Mouse (Mus musculus) myocyte (in vitro differentiated cells): ENCODE measurements at regions not wholly inside any gene's neighbourhood (a gene's known extent, or its start where the extent isn't known, plus 50 kb on each side); places are given as distances from the start of the nearest gene placed in this dataset.

ENCODE experiments used
- CEBPB ChIP-seq: IDR thresholded peaks from 2 replicates; pipeline ENCODE4 v1.6.1; 2011; ENCODE audit warnings: mild to moderate bottlenecking, moderate library complexity; ENCODE audit not compliant: poor library complexity, insufficient read depth, severe bottlenecking
- E2F4 ChIP-seq: IDR thresholded peaks from one replicate; pipeline ENCODE4 v1.6.1; 2011; ENCODE audit warnings: mild to moderate bottlenecking, control low read depth, moderate library complexity; ENCODE audit not compliant: insufficient read depth
- MAX ChIP-seq: IDR thresholded peaks from one replicate; pipeline ENCODE4 v1.6.1; 2011; ENCODE audit warnings: low read depth, mild to moderate bottlenecking, control low read depth
- MYOD1 ChIP-seq, 3 experiments: IDR thresholded peaks; one replicate each; pipeline ENCODE4 v1.6.1; 2011; ENCODE audit warnings: control low read depth in 2 of 3, low read depth in 2 of 3, mild to moderate bottlenecking in 2 of 3, moderate library complexity in 1 of 3; ENCODE audit not compliant: insufficient read length in 2 of 3, control insufficient read depth in 1 of 3
- MYOG ChIP-seq, 3 experiments: IDR thresholded peaks; one replicate each; pipeline ENCODE4 v1.6.1; 2011; ENCODE audit warnings: control low read depth in 2 of 3, low read depth in 2 of 3, mild to moderate bottlenecking in 2 of 3; ENCODE audit not compliant: insufficient read length in 2 of 3, control insufficient read depth in 1 of 3, insufficient read depth in 1 of 3
- POLR2A ChIP-seq: IDR thresholded peaks from one replicate; pipeline ENCODE4 v1.6.1; 2011; ENCODE audit warnings: low read depth, mild to moderate bottlenecking, control low read depth, moderate library complexity; ENCODE audit not compliant: insufficient read length
- POLR2AphosphoS2 ChIP-seq: IDR thresholded peaks from one replicate; pipeline ENCODE4 v1.6.1; 2011; ENCODE audit warnings: low read depth, control low read depth; ENCODE audit not compliant: insufficient read length
- REST ChIP-seq: IDR thresholded peaks from one replicate; pipeline ENCODE4 v1.6.1; 2011; ENCODE audit warnings: mild to moderate bottlenecking, control low read depth, moderate library complexity; ENCODE audit not compliant: insufficient read depth, insufficient read length
- SRF ChIP-seq: IDR thresholded peaks from one replicate; pipeline ENCODE4 v1.6.1; 2011; ENCODE audit warnings: low read depth; ENCODE audit not compliant: control insufficient read depth, insufficient read length
- TCF12 ChIP-seq: IDR thresholded peaks from one replicate; pipeline ENCODE4 v1.6.1; 2011; ENCODE audit warnings: mild to moderate bottlenecking, control low read depth; ENCODE audit not compliant: poor library complexity, insufficient read depth, severe bottlenecking
- TCF3 ChIP-seq: IDR thresholded peaks from one replicate; pipeline ENCODE4 v1.6.1; 2011; ENCODE audit warnings: low read depth, control low read depth; ENCODE audit not compliant: insufficient read length
- USF1 ChIP-seq: IDR thresholded peaks from one replicate; pipeline ENCODE4 v1.6.1; 2011; ENCODE audit warnings: low read depth, mild to moderate bottlenecking, control low read depth, moderate library complexity

- TF ChIP-seq E2F4, result no peak
- no peak for TF ChIP-seq POLR2A
- TF ChIP-seq CEBPB, result no peak
- no peak for TF ChIP-seq MYOD1 (IDR thresholded peaks at IDR 0.05; ENCODE audit: control insufficient read depth in 1 of 3, insufficient read length in 2 of 3, low read depth in 2 of 3)
- no peak for TF ChIP-seq MYOG (IDR thresholded peaks at IDR 0.05; ENCODE audit: control insufficient read depth in 1 of 3, insufficient read depth in 1 of 3, insufficient read length in 2 of 3, low read depth in 2 of 3)
- TF ChIP-seq SRF, result no peak
- no peak for TF ChIP-seq MAX
- no peak for TF ChIP-seq TCF12
- no peak for TF ChIP-seq USF1
- TF ChIP-seq POLR2AphosphoS2, result no peak
- no peak for TF ChIP-seq TCF3
- TF ChIP-seq REST, result no peak
These were observed 326.0 kb upstream of the Irx2 start for GRCm38 (mm10) chr13:72302436-72303125.
